Mouse (Mus musculus) heart, embryonic 14.5 days (tissue): ENCODE measurements around the gene Htr2b. TPM values are rescaled to one million over a fixed set of nuclear protein-coding genes. Genes with fewer than 3 reads are reported as not detected.

ENCODE experiments used
- ATAC-seq: fragments of 200-750 bp; cut with Nextera tagmentation; 2 replicates; pipeline ENCODE4 v1.8.0; 2017; ENCODE audit warnings: low read depth, moderate TSS enrichment; ENCODE audit not compliant: insufficient number of reproducible peaks, insufficient read depth, low FRiP score
- H3K27ac ChIP-seq, 2 experiments: fragments of 200-500 bp in 1 of 2; fragments of 300-500 bp in 1 of 2; sonication (generic) in 1 of 2; replicated peaks in 1 of 2; 2 replicates each; pipeline ENCODE4 v1.5.1; 2012 to 2014; ENCODE audit warnings: low read depth in 2 of 2, low read length in 2 of 2, control low read depth in 1 of 2, mild to moderate bottlenecking in 1 of 2, mixed read lengths in 1 of 2; ENCODE audit not compliant: control insufficient read depth in 1 of 2, insufficient read depth in 1 of 2
- H3K27me3 ChIP-seq: fragments of 300-500 bp; sonication (generic); 2 replicates; pipeline ENCODE4 v1.6.1; 2014; ENCODE audit warnings: mild to moderate bottlenecking, low read length, control low read depth; ENCODE audit not compliant: control insufficient read depth, insufficient read depth
- H3K36me3 ChIP-seq: fragments of 300-500 bp; sonication (generic); 2 replicates; pipeline ENCODE4 v1.6.1; 2014; ENCODE audit warnings: mild to moderate bottlenecking, control low read depth, low read length, mixed read lengths; ENCODE audit not compliant: control insufficient read depth, insufficient read depth
- H3K4me1 ChIP-seq, 2 experiments: fragments of 200-500 bp in 1 of 2; fragments of 300-500 bp in 1 of 2; sonication (generic) in 1 of 2; 2 replicates each; pipeline ENCODE4 v1.6.1; 2012 to 2014; ENCODE audit warnings: low read length in 2 of 2, control low read depth in 1 of 2, mixed read lengths in 1 of 2; ENCODE audit not compliant: control insufficient read depth in 2 of 2, insufficient read depth in 2 of 2
- H3K4me2 ChIP-seq: fragments of 300-500 bp; sonication (generic); 2 replicates; pipeline ENCODE4 v1.6.1; 2014; ENCODE audit warnings: mild to moderate bottlenecking, low read length
- H3K4me3 ChIP-seq, 2 experiments: fragments of 200-500 bp in 1 of 2; fragments of 300-500 bp in 1 of 2; sonication (generic) in 1 of 2; 2 replicates each; pipeline ENCODE4 v1.5.1; 2012 to 2014; ENCODE audit warnings: low read length in 2 of 2, mild to moderate bottlenecking in 2 of 2, control low read depth in 1 of 2, low read depth in 1 of 2, moderate library complexity in 1 of 2; ENCODE audit not compliant: control insufficient read depth in 1 of 2, insufficient read depth in 1 of 2
- H3K9ac ChIP-seq: fragments of 300-500 bp; sonication (generic); 2 replicates; pipeline ENCODE4 v1.6.1; 2014; ENCODE audit warnings: mild to moderate bottlenecking, low read length
- H3K9me3 ChIP-seq: fragments of 300-500 bp; sonication (generic); 2 replicates; pipeline ENCODE4 v1.6.1; 2016; ENCODE audit warnings: low read length, control low read depth; ENCODE audit not compliant: control insufficient read depth
- WGBS: fragments of 180-500 bp; shearing (Covaris S2); extraction: QIAGEN DNeasy Blood & Tissue Kit; methylation state at CpG from one replicate; pipeline ENCODE4 v1.1.7; 2014; 5-methylcytosine and 5-hydroxymethylcytosine counted together
- polyA plus RNA-seq: library from polyadenylated mRNA; unstranded; fragments of >200 nt; fragmentation: Nextera tagmentation; extraction: Ambion mirVana; gene quantifications from 2 replicates; pipeline ENCODE4 v1.2.1, GENCODE M21; 2014

Gene Htr2b
- polyA plus RNA-seq, 1 experiment from 2014 or later, result 0.39 TPM

DNA sequence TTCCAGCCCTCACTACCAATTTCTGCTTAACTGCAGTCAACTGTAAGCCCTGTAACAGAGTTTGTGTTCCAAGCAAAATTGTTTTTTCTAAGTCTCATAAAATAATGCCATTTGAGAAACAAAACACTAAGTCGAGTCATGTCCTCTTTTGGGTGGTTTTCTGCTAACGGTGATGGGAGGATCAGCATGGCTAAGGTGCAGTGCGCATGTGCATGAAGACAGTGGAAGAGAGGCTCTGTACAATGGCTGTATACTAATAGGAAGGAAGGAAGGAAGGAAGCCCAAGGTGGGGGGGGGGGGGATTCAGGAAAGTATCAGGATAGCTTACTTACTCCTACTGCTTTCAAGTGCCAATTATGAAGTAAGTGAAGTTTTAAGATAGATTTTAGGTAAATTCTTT is 2.4 kb upstream of the Htr2b start:
- no peak overlapping the region for H3K4me2 ChIP-seq
- H3K9ac ChIP-seq, result no peak overlapping the region
- no peak overlapping the region for H3K27ac ChIP-seq
- H3K9me3 ChIP-seq, result no peaks in the 10 kb centered on the region
- WGBS, result 79% methylated on average over 3 of the region's 3 CpGs
- H3K36me3 ChIP-seq, result peaks cover 34% of the 10 kb centered on the region
- H3K27me3 ChIP-seq, result no peaks in the 10 kb centered on the region
- ATAC-seq, result no peak
- H3K4me1 ChIP-seq, result 0 out of 4 replicates have a peak, but pooled peaks cover 0 to 4% of the 10 kb centered on the region in 2 experiments
- no peak overlapping the region for H3K4me3 ChIP-seq

DNA sequence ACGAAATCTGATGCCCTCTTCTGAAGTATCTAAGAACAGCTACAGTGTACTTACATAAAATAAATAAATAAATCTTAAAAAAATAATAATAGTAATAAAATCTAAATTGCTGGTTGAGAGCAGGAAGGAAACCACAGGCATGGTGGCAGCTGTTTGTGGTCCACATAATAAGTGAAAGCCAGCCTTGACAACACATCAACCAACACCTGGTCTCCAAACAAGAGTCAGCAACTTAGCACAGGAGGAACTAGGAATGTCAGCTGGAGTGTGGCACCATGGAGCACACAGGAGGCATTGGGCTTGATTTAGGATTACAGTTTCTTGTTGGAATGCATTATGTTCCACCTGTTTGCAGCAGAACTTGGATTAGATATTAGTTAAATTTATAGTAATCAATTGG is 6.7 kb downstream of the Htr2b start:
- Histone ChIP-seq H3K9ac (no peak overlapping the region), H3K27ac (no peak overlapping the region), H3K4me2 (no peak overlapping the region), H3K27me3 (no peaks in the 10 kb centered on the region), H3K9me3 (no peaks in the 10 kb centered on the region), H3K4me1 (no peaks in the 10 kb centered on the region), H3K4me3 (no peak overlapping the region), H3K36me3 (peaks cover 41% of the 10 kb centered on the region)
- 87% methylated on average over 1 of the region's 1 CpGs for WGBS
- ATAC-seq, result no peak

DNA sequence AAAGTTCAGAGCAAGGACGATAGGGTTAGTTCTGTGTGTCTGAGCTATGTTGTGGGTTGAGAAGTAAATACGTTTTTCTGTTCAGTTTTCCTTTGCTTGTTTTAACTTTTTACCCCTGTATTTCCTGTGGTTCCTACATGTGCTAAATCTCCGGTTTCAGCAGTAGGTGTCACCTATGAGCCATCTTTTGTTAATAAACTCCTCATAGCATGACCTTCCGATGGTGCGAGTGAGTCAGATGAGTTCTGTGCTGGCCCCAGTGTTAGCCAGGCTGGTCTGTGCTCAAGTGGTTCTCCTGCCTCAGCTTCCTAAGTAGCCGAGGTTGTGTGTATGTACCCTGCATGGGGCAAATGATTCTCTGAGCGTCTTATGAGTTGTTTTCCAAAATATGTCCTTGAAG is 17.4 kb downstream of the Htr2b start:
- Histone ChIP-seq H3K27me3 (no peaks in the 10 kb centered on the region), H3K4me3 (no peak overlapping the region), H3K4me1 (no peaks in the 10 kb centered on the region), H3K27ac (no peak overlapping the region), H3K9ac (no peak overlapping the region), H3K9me3 (no peaks in the 10 kb centered on the region), H3K36me3 (peaks cover 91% of the 10 kb centered on the region), H3K4me2 (no peak overlapping the region)
- WGBS, result 80% methylated on average over 7 of the region's 7 CpGs
- no peak for ATAC-seq

DNA sequence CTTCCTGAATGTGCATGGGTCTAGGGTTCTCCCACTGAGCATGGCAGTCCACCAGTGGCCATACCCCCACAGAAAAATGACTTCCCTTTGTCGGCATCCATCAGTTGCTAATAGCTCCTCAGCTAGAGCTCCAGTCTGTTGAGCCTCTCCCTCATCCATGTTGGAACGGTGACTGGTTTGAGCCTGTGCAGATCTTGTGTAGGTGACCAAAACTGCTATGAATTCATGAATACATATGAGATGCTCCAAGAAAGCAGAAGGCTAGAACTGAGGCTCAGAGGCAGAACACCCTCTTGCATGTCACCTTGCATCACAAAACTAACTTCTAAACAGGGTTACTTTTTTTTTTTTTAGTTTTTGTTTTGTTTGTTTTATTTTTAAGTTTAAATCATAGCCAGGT is 35.2 kb downstream of the Htr2b start:
- H3K27ac ChIP-seq, result no peak overlapping the region
- 97% methylated on average over 2 of the region's 2 CpGs for WGBS
- H3K9ac ChIP-seq, result no peak overlapping the region
- H3K27me3 ChIP-seq, result no peaks in the 10 kb centered on the region
- no peaks in the 10 kb centered on the region for H3K9me3 ChIP-seq
- H3K4me2 ChIP-seq, result no peak overlapping the region
- H3K36me3 ChIP-seq, result peaks cover 87% of the 10 kb centered on the region
- no peak overlapping the region for H3K4me3 ChIP-seq
- H3K4me1 ChIP-seq, result no peaks in the 10 kb centered on the region
- no peak for ATAC-seq

DNA sequence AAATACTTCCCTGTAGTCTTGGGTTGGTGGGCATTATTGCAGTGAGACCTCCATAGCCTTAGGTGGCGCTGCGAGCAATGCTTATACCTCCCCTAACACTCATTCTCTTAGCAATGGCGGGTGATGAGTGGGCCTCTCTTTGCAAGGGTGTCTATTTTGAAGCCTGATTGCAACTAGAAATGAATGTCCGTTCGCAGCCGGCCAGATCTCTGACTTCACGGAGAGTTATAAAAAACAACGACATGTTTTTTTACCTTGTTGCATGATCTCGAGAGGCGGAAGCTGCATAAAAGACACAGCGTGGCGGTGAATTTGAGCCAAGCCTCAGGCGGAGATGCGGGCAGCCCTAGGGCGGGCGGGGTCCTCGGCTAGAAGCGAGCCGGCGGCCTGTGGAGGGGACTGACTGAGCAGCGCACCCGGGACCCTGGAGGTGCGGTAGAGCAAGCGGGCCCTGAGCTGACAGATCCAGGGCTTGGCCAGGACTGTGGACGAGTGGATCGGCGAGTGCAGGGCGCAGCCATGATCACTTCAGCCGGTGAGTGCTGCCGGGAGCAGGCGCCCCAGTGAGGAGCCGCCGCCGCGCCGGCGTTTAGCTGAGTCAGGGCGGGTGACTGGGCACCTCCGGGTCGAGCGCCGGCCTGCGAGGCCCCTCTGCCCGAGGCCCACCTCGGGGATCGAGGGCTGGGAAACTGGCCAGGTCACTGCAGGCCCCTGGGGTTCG is 47.3 kb downstream of the Htr2b start, which contains the start of gene Psmd1:
Psmd1 (plus strand) TSS at position 117 of the 721 bp plus-strand sequence.
- H3K9me3 ChIP-seq, result peaks cover 2% of the 10 kb centered on the region; the same call in 1 of the 2 replicates
- peak within 1 kb of the TSS; percentile 93 for H3K4me2 ChIP-seq
- peak within 1 kb of the TSS; percentile 80 to 84 for H3K27ac ChIP-seq
- H3K4me3 ChIP-seq, result peak within 1 kb of the TSS; percentile 63 to 99
- H3K9ac ChIP-seq, result peak within 1 kb of the TSS; percentile 99
- H3K36me3 ChIP-seq, result no peaks in the 10 kb centered on the region; the same call in 1 of the 2 replicates
- under 1% methylated on average over 47 of the region's 47 CpGs for WGBS
- peaks cover 2 to 11% of the 10 kb centered on the region in 2 experiments; a peak in 3 of 4 replicates for H3K4me1 ChIP-seq
- peak; percentile 92 for ATAC-seq
- no peaks in the 10 kb centered on the region for H3K27me3 ChIP-seq

DNA sequence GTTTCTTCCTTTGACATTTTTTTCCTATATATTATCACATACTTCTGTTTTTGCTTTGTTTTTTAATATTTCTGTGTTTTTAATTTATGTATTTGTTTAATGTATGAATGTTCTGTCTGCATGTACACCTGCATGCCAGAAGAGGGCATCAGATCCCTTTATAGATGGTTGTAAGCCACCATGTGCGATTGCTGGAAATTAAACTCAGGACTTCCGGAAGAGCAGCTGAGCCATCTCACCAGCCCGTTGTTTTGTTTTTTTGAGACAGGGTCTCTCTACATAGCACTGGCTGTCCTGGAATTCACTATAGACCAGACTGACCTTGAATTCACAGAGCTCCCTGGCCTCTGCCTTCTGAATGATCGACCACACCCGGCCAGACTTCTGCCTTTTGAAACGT is 49.2 kb downstream of the Htr2b start:
- Histone ChIP-seq H3K4me1 (peaks cover 5 to 15% of the 10 kb centered on the region in 2 experiments), H3K4me2 (no peak overlapping the region), H3K4me3 (no peak overlapping the region), H3K36me3 (no peaks in the 10 kb centered on the region), H3K9me3 (peaks cover 2% of the 10 kb centered on the region; the same call in 1 of the 2 replicates), H3K9ac (no peak overlapping the region), H3K27me3 (no peaks in the 10 kb centered on the region), H3K27ac (no peak overlapping the region)
- 78% methylated on average over 6 of the region's 6 CpGs for WGBS
- ATAC-seq, result no peak

DNA sequence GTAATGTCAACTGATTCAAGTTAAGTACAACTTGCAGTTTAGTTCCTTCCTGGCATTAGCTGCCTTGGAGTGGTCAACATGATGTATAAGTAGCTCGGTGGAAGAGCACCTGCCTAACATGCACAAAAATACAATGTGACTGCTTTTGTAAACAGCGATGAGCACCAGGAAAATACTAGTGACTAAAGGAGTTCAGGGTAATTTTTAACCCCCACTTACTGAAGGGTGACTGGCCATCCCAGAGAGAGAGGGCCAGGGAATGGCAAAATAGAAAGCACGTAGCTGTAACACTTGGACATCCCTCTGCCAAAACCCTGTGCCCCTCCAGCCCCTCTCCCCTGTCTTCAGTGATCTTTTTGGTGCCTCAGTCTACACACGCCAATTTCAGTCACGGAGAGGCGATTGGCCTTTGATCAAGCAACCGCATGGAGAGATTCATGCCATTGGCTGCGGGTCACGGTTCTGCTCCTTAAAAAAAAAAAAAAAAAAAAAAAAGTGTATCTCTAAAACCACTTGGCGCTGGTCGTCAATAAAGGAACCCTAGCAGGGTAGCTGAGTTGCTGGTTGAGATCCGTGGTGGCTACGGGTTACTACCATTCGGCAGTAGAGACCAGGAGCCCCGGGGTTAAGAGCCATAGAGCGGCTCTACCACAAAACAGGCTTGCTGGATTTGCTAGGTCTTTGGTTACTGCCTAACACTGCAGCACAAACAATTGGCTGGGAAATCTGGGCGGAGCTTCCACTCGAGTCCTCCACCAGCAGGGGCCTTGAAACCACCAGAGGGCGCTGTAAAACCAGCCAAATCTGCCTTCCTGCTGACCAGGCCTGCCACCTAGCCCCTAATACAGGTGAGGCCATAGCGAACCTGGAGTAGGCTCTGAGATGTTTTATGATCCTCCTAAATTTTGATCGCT is 52.7 kb downstream of the Htr2b start:
- peak overlapping the region; percentile 41 to 53 for H3K4me3 ChIP-seq
- peak; percentile 56; the same call in 1 of the 2 replicates for ATAC-seq
- peak overlapping the region; percentile 76 for H3K4me2 ChIP-seq
- no peaks in the 10 kb centered on the region for H3K36me3 ChIP-seq
- H3K27ac ChIP-seq, result no peak overlapping the region
- WGBS, result 10% methylated on average over 21 of the region's 21 CpGs
- H3K4me1 ChIP-seq, result peaks cover 3 to 4% of the 10 kb centered on the region in 2 experiments; a peak in 1 of 4 replicates
- H3K9ac ChIP-seq, result peak overlapping the region; percentile 71
- H3K9me3 ChIP-seq, result no peaks in the 10 kb centered on the region
- no peaks in the 10 kb centered on the region for H3K27me3 ChIP-seq
